8 mouse cellular contexts compared by ENCODE assay signal in genomic region chr7:45567112-45567779, GRCm38 (mm10). TPM values are rescaled to one million over a fixed set of nuclear protein-coding genes. Genes with fewer than 3 reads are reported as not detected.
A peak's percentile ranks its signal among the peaks of the same experiment; 100 is the strongest.
DNase-seq lines count a peak whose midpoint lies in the region; ATAC-seq and TF ChIP-seq lines count a peak whose summit lies in the region.

No protein-coding gene starts in this region.

- peaks cover 5% of the 10 kb centered on the region for H3K79me2 ChIP-seq in myocyte (ENCODE audit: control insufficient read depth, insufficient read depth)

- H3K9ac ChIP-seq in kidney, embryonic 16.5 days (replicated peaks; ENCODE audit: low read length), result peak overlapping the region; percentile 61; the same call in 1 of the 2 replicates
- 0 out of 2 replicates have a peak overlapping the region, but pooled peaks have one; percentile 32 for H3K9ac ChIP-seq in embryonic facial prominence, embryonic 13.5 days
- no peak overlapping the region for H3K9ac ChIP-seq in intestine, embryonic 15.5 days

- H3K27me3 ChIP-seq in kidney, embryonic 16.5 days (ENCODE audit: insufficient read depth, low read length), result no peaks in the 10 kb centered on the region
- H3K27me3 ChIP-seq in embryonic facial prominence, embryonic 13.5 days, result no peaks in the 10 kb centered on the region
- H3K27me3 ChIP-seq in intestine, embryonic 15.5 days (replicated peaks), result no peaks in the 10 kb centered on the region
- no peaks in the 10 kb centered on the region for H3K27me3 ChIP-seq in myocyte (ENCODE audit: control insufficient read depth, insufficient read depth, insufficient read length)

- H3K27ac ChIP-seq in kidney, embryonic 16.5 days (ENCODE audit: low read length), result peak overlapping the region; percentile 93
- peak overlapping the region; percentile 78; the same call in 1 of the 2 replicates for H3K27ac ChIP-seq in embryonic facial prominence, embryonic 13.5 days
- H3K27ac ChIP-seq in intestine, embryonic 15.5 days, result peak overlapping the region; percentile 72; the same call in 1 of the 2 replicates

- no peak for TF ChIP-seq POLR2A in myocyte (IDR thresholded peaks at IDR 0.05; ENCODE audit: insufficient read length, low read depth)

- no peak for ATAC-seq in kidney, embryonic 16.5 days (ENCODE audit: low FRiP score, low TSS enrichment)
- ATAC-seq in embryonic facial prominence, embryonic 13.5 days (ENCODE audit: insufficient number of reproducible peaks, insufficient read depth, low FRiP score, low TSS enrichment, low read depth), result no peak
- no peak for ATAC-seq in intestine, embryonic 15.5 days

- H3ac ChIP-seq in myocyte (ENCODE audit: control insufficient read depth, insufficient read length), result no peak overlapping the region

- peaks cover 42% of the 10 kb centered on the region for H3K4me1 ChIP-seq in kidney, embryonic 16.5 days (ENCODE audit: insufficient read depth, low read length)
- H3K4me1 ChIP-seq in embryonic facial prominence, embryonic 13.5 days, result peaks cover 28% of the 10 kb centered on the region
- peaks cover 18% of the 10 kb centered on the region for H3K4me1 ChIP-seq in intestine, embryonic 15.5 days (replicated peaks)

- H3K9me3 ChIP-seq in kidney, embryonic 16.5 days (ENCODE audit: low read length), result no peaks in the 10 kb centered on the region
- no peaks in the 10 kb centered on the region for H3K9me3 ChIP-seq in embryonic facial prominence, embryonic 13.5 days
- H3K9me3 ChIP-seq in intestine, embryonic 15.5 days, result no peaks in the 10 kb centered on the region

- H3K4me3 ChIP-seq in kidney, embryonic 16.5 days (ENCODE audit: low read length), result no peak overlapping the region
- H3K4me3 ChIP-seq in embryonic facial prominence, embryonic 13.5 days, result no peak overlapping the region
- peak overlapping the region; percentile 41; the same call in 1 of the 2 replicates for H3K4me3 ChIP-seq in intestine, embryonic 15.5 days (replicated peaks)
- H3K4me3 ChIP-seq in myocyte, result no peak overlapping the region

- H3K4me2 ChIP-seq in kidney, embryonic 16.5 days (replicated peaks; ENCODE audit: low read depth, low read length), result no peak overlapping the region
- peak overlapping the region; percentile 64 for H3K4me2 ChIP-seq in embryonic facial prominence, embryonic 13.5 days
- H3K4me2 ChIP-seq in intestine, embryonic 15.5 days (replicated peaks), result peak overlapping the region; percentile 67
- peak overlapping the region; percentile 78 for H3K4me2 ChIP-seq in myocyte (ENCODE audit: low read depth)

- no peak for DNase-seq in kidney, adult 18-20 months
- no peak for DNase-seq in frontal cortex, postnatal 10 days (ENCODE audit: low spot score in 2 of 2)
- DNase-seq in right cerebral cortex, postnatal 36 days (ENCODE audit: low spot score in 2 of 2), result no peak
- DNase-seq in testis, postnatal 14 days (ENCODE audit: low spot score), result no peak

- no peaks in the 10 kb centered on the region for H3K36me3 ChIP-seq in kidney, embryonic 16.5 days (ENCODE audit: insufficient read depth, low read length)
- no peaks in the 10 kb centered on the region for H3K36me3 ChIP-seq in embryonic facial prominence, embryonic 13.5 days
- no peaks in the 10 kb centered on the region for H3K36me3 ChIP-seq in intestine, embryonic 15.5 days
- H3K36me3 ChIP-seq in myocyte (ENCODE audit: control insufficient read depth, insufficient read depth), result no peaks in the 10 kb centered on the region

- 66% methylated on average over 8 of the region's 8 CpGs for WGBS in kidney, embryonic 16.5 days
- WGBS in embryonic facial prominence, embryonic 13.5 days, result 68% methylated on average over 8 of the region's 8 CpGs
- WGBS in intestine, embryonic 15.5 days, result 71% methylated on average over 8 of the region's 8 CpGs

TF ChIP-seq in myocyte, 11 proteins besides CTCF, POLR2A, EP300 and RAD21:
- TF ChIP-seq CEBPB (IDR thresholded peaks at IDR 0.05; ENCODE audit: insufficient read depth, poor library complexity, severe bottlenecking) (no peak), SRF (IDR thresholded peaks at IDR 0.05; ENCODE audit: control insufficient read depth, insufficient read length, low read depth) (no peak), TCF12 (IDR thresholded peaks at IDR 0.05; ENCODE audit: insufficient read depth, poor library complexity, severe bottlenecking) (no peak), USF1 (IDR thresholded peaks at IDR 0.05; ENCODE audit: low read depth) (no peak), MYOD1 (IDR thresholded peaks at IDR 0.05; ENCODE audit: control insufficient read depth in 1 of 3, insufficient read length in 2 of 3, low read depth in 2 of 3) (no peak), TCF3 (IDR thresholded peaks at IDR 0.05; ENCODE audit: insufficient read length, low read depth) (no peak)
TF ChIP-seq in myocyte: peak in this region for 0.

RNA-seq across cellular contexts. Expression of gene Bcat2, which starts 2.7 kb away (rescaled TPM):
- 87.9 and 93.2 TPM in 2 replicates for polyA plus RNA-seq in kidney, embryonic 16.5 days (2015; fragmentation: Nextera tagmentation; extraction: Ambion mirVana)
- 67.1 and 68.4 TPM in 2 replicates for polyA plus RNA-seq in embryonic facial prominence, embryonic 13.5 days (2015; fragmentation: Nextera tagmentation; extraction: Ambion mirVana)
- 59.5 and 67.6 TPM in 2 replicates for polyA plus RNA-seq in intestine, embryonic 15.5 days (2015; fragmentation: Nextera tagmentation; extraction: Ambion mirVana)
- 54.1 TPM for polyA plus RNA-seq in myocyte (2012; fragmentation: generic; extraction: Trizol)

RNA-seq across cellular contexts. Expression of gene Hsd17b14, which starts 12.6 kb away (rescaled TPM):
- 13.5 and 15.5 TPM in 2 replicates for polyA plus RNA-seq in kidney, embryonic 16.5 days (2015; fragmentation: Nextera tagmentation; extraction: Ambion mirVana)
- polyA plus RNA-seq in embryonic facial prominence, embryonic 13.5 days (2015; fragmentation: Nextera tagmentation; extraction: Ambion mirVana), result 0.25 and 0.83 TPM in 2 replicates
- 2.1 and 2.8 TPM in 2 replicates for polyA plus RNA-seq in intestine, embryonic 15.5 days (2015; fragmentation: Nextera tagmentation; extraction: Ambion mirVana)
- polyA plus RNA-seq in myocyte (2012; fragmentation: generic; extraction: Trizol), result 1.9 TPM

RNA-seq across cellular contexts. Expression of gene Plekha4, which starts 41.1 kb away (rescaled TPM):
- 4.4 and 5.3 TPM in 2 replicates for polyA plus RNA-seq in kidney, embryonic 16.5 days (2015; fragmentation: Nextera tagmentation; extraction: Ambion mirVana)
- polyA plus RNA-seq in embryonic facial prominence, embryonic 13.5 days (2015; fragmentation: Nextera tagmentation; extraction: Ambion mirVana), result 2.9 and 3.8 TPM in 2 replicates
- polyA plus RNA-seq in intestine, embryonic 15.5 days (2015; fragmentation: Nextera tagmentation; extraction: Ambion mirVana), result 0.83 and 1.5 TPM in 2 replicates
- polyA plus RNA-seq in myocyte (2012; fragmentation: generic; extraction: Trizol), result 2.6 TPM

RNA-seq across cellular contexts. Expression of gene Ppp1r15a, which starts 41.2 kb away (rescaled TPM):
- polyA plus RNA-seq in kidney, embryonic 16.5 days (2015; fragmentation: Nextera tagmentation; extraction: Ambion mirVana), result 24.3 and 24.8 TPM in 2 replicates
- polyA plus RNA-seq in embryonic facial prominence, embryonic 13.5 days (2015; fragmentation: Nextera tagmentation; extraction: Ambion mirVana), result 22.9 and 23.0 TPM in 2 replicates
- polyA plus RNA-seq in intestine, embryonic 15.5 days (2015; fragmentation: Nextera tagmentation; extraction: Ambion mirVana), result 16.5 and 17.0 TPM in 2 replicates
- polyA plus RNA-seq in myocyte (2012; fragmentation: generic; extraction: Trizol), result 306 TPM

RNA-seq across cellular contexts. Expression of gene Fgf21, which starts 48.0 kb away (rescaled TPM):
- not detected in 2 replicates for polyA plus RNA-seq in kidney, embryonic 16.5 days (2015; fragmentation: Nextera tagmentation; extraction: Ambion mirVana)
- polyA plus RNA-seq in embryonic facial prominence, embryonic 13.5 days (2015; fragmentation: Nextera tagmentation; extraction: Ambion mirVana), result 0.39 and 0.96 TPM in 2 replicates
- 0.18 and 0.30 TPM in 2 replicates for polyA plus RNA-seq in intestine, embryonic 15.5 days (2015; fragmentation: Nextera tagmentation; extraction: Ambion mirVana)
- polyA plus RNA-seq in myocyte (2012; fragmentation: generic; extraction: Trizol), result 486 TPM
